8 mouse cellular contexts compared by ENCODE assay signal in the genomic region with DNA sequence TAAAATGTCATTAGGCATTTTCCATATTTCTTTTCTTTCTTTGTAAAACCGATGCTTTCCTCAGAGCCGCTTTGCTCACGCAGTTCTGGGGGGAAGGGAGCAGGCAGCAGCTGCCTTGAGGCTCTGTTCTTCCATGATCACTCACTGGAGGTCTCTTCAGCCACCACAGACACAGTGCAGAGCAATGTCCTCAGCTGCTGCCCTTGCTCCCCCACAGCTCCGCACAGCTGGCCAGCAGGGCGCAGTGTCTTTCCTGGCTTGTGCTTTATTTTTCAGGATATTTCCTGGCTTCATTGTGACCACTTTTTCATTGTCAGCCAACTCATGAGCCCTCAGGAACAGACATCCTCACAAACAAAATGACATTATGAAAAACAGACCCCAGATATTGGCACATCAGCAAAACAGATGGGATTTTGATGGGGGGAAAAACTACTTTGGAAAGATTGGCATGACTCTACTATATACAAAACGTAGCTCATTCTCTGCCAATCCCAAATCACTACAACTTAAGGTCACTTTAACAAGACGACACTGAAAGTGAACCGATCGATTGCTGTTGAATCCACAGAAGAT.
DNase-seq lines count a peak whose midpoint lies in the region; ATAC-seq lines count a peak whose summit lies in the region.

No protein-coding gene starts in this region.

- no peak overlapping the region for H3K27ac ChIP-seq in hindbrain, embryonic 16.5 days (ENCODE audit: low read depth, low read length)
- no peak overlapping the region for H3K27ac ChIP-seq in liver, embryonic 12.5 days
- no peak overlapping the region for H3K27ac ChIP-seq in neural tube, embryonic 12.5 days

- peak; percentile 85 for ATAC-seq in hindbrain, embryonic 16.5 days
- peak; percentile 67; the same call in 1 of the 2 replicates for ATAC-seq in liver, embryonic 12.5 days
- ATAC-seq in neural tube, embryonic 12.5 days (ENCODE audit: low FRiP score, low read depth): 0 out of 2 replicates have a peak, but pooled peaks have one; percentile 63
- ATAC-seq in megakaryocyte progenitor cell, adult 5-6 weeks (replicated peaks; ENCODE audit: poor library complexity): no peak

- peak; percentile 11 for DNase-seq in right cerebral cortex, postnatal 14 days
- no peak for DNase-seq in right cerebral cortex, adult 18-20 months
- peak; percentile 12 to 15 for DNase-seq in gastrocnemius, adult 8-10 months (ENCODE audit: low spot score in 2 of 2)
- no peak for DNase-seq in cerebellum, adult 11-12 months

- peaks cover 3% of the 10 kb centered on the region; the same call in 1 of the 2 replicates for H3K4me1 ChIP-seq in hindbrain, embryonic 16.5 days (ENCODE audit: control insufficient read depth, insufficient read depth, low read depth, low read length)
- H3K4me1 ChIP-seq in liver, embryonic 12.5 days: peaks cover 9% of the 10 kb centered on the region; the same call in 1 of the 2 replicates
- no peaks in the 10 kb centered on the region for H3K4me1 ChIP-seq in neural tube, embryonic 12.5 days

- no peaks in the 10 kb centered on the region for H3K27me3 ChIP-seq in hindbrain, embryonic 16.5 days (replicated peaks; ENCODE audit: control insufficient read depth, insufficient read depth, low read length)
- H3K27me3 ChIP-seq in liver, embryonic 12.5 days (replicated peaks): no peaks in the 10 kb centered on the region
- no peaks in the 10 kb centered on the region for H3K27me3 ChIP-seq in neural tube, embryonic 12.5 days (replicated peaks)

- H3K4me2 ChIP-seq in hindbrain, embryonic 16.5 days (ENCODE audit: low read length): no peak overlapping the region
- H3K4me2 ChIP-seq in liver, embryonic 12.5 days: no peak overlapping the region
- no peak overlapping the region for H3K4me2 ChIP-seq in neural tube, embryonic 12.5 days (replicated peaks)

- H3K4me3 ChIP-seq in hindbrain, embryonic 16.5 days (ENCODE audit: low read length): no peak overlapping the region
- no peak overlapping the region for H3K4me3 ChIP-seq in liver, embryonic 12.5 days
- H3K4me3 ChIP-seq in neural tube, embryonic 12.5 days: no peak overlapping the region

- 60% methylated on average over 9 of the region's 9 CpGs for WGBS in hindbrain, embryonic 16.5 days
- 36% methylated on average over 9 of the region's 9 CpGs for WGBS in liver, embryonic 12.5 days (ENCODE audit: insufficient replicate concordance)
- 64% methylated on average over 9 of the region's 9 CpGs for WGBS in neural tube, embryonic 12.5 days

- H3K9me3 ChIP-seq in hindbrain, embryonic 16.5 days (ENCODE audit: control insufficient read depth, low read length): no peaks in the 10 kb centered on the region
- H3K9me3 ChIP-seq in liver, embryonic 12.5 days (replicated peaks): no peaks in the 10 kb centered on the region
- no peaks in the 10 kb centered on the region for H3K9me3 ChIP-seq in neural tube, embryonic 12.5 days

- no peak overlapping the region for H3K9ac ChIP-seq in hindbrain, embryonic 16.5 days (ENCODE audit: low read depth, low read length)
- no peak overlapping the region for H3K9ac ChIP-seq in liver, embryonic 12.5 days
- H3K9ac ChIP-seq in neural tube, embryonic 12.5 days: no peak overlapping the region

- H3K36me3 ChIP-seq in hindbrain, embryonic 16.5 days (ENCODE audit: control insufficient read depth, insufficient read depth, low read length): no peaks in the 10 kb centered on the region
- no peaks in the 10 kb centered on the region for H3K36me3 ChIP-seq in liver, embryonic 12.5 days
- H3K36me3 ChIP-seq in neural tube, embryonic 12.5 days: no peaks in the 10 kb centered on the region

Comparison
In these comparisons a context has a peak if more than half of its experiments do, and no peak if none do; other contexts are left out.
1. DNase-seq: peak in right cerebral cortex, postnatal 14 days (single experiment) and gastrocnemius, adult 8-10 months (2 of 2); none in right cerebral cortex, adult 18-20 months (single experiment) and cerebellum, adult 11-12 months (single experiment).